Mouse (Mus musculus): ENCODE results near the gene Comp. TPM values are rescaled to one million over a fixed set of nuclear protein-coding genes. Genes with fewer than 3 reads are reported as not detected.
A peak's percentile ranks its signal among the peaks of the same experiment; 100 is the strongest.

Comp gene
- polyA plus RNA-seq, 1 experiment from 2014 or later: 0.11 TPM

- Histone ChIP-seq H3K27ac (ENCODE audit: low read depth, low read length) (no peak overlapping the region), H3K36me3 (ENCODE audit: control insufficient read depth, insufficient read depth, low read length) (peaks cover 3% of the 10 kb centered on the region; the same call in 1 of the 2 replicates), H3K4me1 (replicated peaks; ENCODE audit: control insufficient read depth, insufficient read depth, low read length) (peaks cover 15% of the 10 kb centered on the region), H3K9me3 (ENCODE audit: control insufficient read depth, low read length) (no peaks in the 10 kb centered on the region), H3K27me3 (ENCODE audit: control insufficient read depth, insufficient read depth, low read length) (no peaks in the 10 kb centered on the region), H3K4me2 (replicated peaks; ENCODE audit: low read depth, low read length) (no peak overlapping the region), H3K4me3 (ENCODE audit: low read depth, low read length) (no peak overlapping the region), H3K9ac (ENCODE audit: low read depth, low read length) (no peak overlapping the region)
- no peak for DNase-seq (ENCODE audit: low spot score)
- no peak for ATAC-seq (ENCODE audit: low FRiP score)
- WGBS: 76% methylated on average over 1 of the region's 1 CpGs
These were observed 25.4 kb upstream of the Comp start for GRCm38 (mm10) chr8:70347860-70348420.

DNA sequence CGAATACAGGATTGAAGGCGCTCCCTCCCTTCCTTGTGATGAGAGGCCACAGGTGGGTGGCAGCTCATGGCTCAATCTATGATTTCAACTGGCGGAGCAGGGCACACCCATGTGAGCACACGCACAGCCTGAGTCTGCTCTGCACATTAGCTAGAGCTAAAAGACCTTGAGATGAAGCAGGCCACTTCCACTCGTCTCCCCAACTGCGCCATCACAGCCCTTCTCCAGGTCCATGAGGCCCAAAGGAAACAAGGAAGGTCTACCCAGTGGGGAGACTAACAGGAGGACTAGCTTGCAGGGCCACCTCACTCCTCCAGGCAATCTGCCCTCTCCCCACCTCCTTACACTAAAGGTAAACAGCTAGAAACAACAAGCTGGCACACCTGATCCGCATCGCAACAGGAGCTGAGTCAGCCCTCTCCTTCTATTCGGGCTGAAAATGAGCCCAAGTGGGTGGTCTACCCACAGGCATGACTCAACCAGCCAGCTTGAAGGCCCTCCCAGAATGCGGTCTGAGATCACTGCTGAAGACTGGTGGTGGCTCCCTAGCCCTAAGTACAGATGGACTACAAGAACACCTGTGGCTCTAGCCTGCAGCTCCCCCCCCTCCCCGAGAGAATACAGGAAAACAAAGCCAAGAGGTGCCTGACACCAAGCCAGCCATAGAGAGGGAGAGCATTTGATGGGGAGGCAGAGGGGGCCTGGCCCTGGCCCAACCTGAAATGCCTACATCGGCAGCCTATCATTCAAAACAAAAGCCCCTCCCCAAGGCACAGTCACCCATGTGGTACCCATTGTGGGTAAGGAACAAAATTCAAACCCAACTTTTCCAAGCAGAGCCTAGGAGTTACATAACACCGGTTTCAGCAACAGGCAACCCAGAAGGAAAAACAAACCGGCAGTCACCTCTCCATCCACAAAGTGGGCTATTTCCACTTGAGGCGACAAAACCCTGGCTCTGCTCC lies 22.0 kb upstream of the Comp start:
- 60% methylated on average over 15 of the region's 15 CpGs for WGBS
- no peak overlapping the region for H3K27ac ChIP-seq (ENCODE audit: low read depth, low read length)

GRCm38 (mm10) chr8:70352000-70352384 lies 21.4 kb upstream of the Comp start:
- peaks cover 19% of the 10 kb centered on the region for H3K4me1 ChIP-seq (replicated peaks; ENCODE audit: control insufficient read depth, insufficient read depth, low read length)
- 27% methylated on average over 3 of the region's 3 CpGs for WGBS
- ATAC-seq (ENCODE audit: low FRiP score): no peak

More for the DNA sequence above, 22.0 kb upstream of the Comp start:
- H3K27me3 ChIP-seq (ENCODE audit: control insufficient read depth, insufficient read depth, low read length): no peaks in the 10 kb centered on the region
- H3K4me2 ChIP-seq (replicated peaks; ENCODE audit: low read depth, low read length): peak overlapping the region; percentile 65
- ATAC-seq (ENCODE audit: low FRiP score): no peak
- H3K4me3 ChIP-seq (ENCODE audit: low read depth, low read length): peak overlapping the region; percentile 96
- H3K9me3 ChIP-seq (ENCODE audit: control insufficient read depth, low read length): no peaks in the 10 kb centered on the region
- peak overlapping the region; percentile 93; the same call in 1 of the 2 replicates for H3K9ac ChIP-seq (ENCODE audit: low read depth, low read length)
- H3K36me3 ChIP-seq (ENCODE audit: control insufficient read depth, insufficient read depth, low read length): no peaks in the 10 kb centered on the region
- DNase-seq (ENCODE audit: low spot score): no peak
- peaks cover 19% of the 10 kb centered on the region for H3K4me1 ChIP-seq (replicated peaks; ENCODE audit: control insufficient read depth, insufficient read depth, low read length)

DNA sequence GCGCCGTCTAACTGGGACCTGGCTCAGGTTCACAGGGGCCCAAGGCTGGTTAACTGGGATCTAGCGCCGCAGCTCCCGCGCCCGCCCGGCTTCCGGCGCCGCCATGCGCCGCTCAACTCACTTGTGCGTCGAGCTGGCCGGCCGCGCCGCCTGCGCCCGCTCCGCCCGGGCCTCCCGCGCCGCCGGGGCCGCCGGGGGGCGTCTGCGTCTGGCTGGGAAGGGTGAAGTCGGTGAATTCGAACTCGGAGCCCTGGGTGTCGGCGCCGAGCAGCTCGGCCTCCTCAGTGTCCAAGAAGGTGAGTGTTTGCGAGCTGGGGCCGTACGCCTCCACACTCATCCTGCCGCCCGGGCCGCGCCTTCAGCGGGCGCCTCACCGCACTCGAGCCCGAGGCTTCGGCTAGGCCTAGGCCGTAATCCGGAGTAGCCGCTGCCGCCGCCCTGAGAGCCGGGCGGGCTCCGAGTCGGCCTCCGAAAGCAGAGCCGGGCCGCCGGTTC lies 20.7 kb upstream of the Comp start:
- Histone ChIP-seq H3K27ac (ENCODE audit: low read depth, low read length) (peak overlapping the region; percentile 80), H3K4me3 (ENCODE audit: low read depth, low read length) (peak overlapping the region; percentile 96), H3K9me3 (ENCODE audit: control insufficient read depth, low read length) (no peaks in the 10 kb centered on the region), H3K36me3 (ENCODE audit: control insufficient read depth, insufficient read depth, low read length) (no peaks in the 10 kb centered on the region), H3K4me1 (replicated peaks; ENCODE audit: control insufficient read depth, insufficient read depth, low read length) (peaks cover 19% of the 10 kb centered on the region), H3K9ac (ENCODE audit: low read depth, low read length) (peak overlapping the region; percentile 93), H3K4me2 (replicated peaks; ENCODE audit: low read depth, low read length) (peak overlapping the region; percentile 65), H3K27me3 (ENCODE audit: control insufficient read depth, insufficient read depth, low read length) (no peaks in the 10 kb centered on the region)
- peak; percentile 61 for DNase-seq (ENCODE audit: low spot score)
- WGBS: under 1% methylated on average over 42 of the region's 64 CpGs
- ATAC-seq (ENCODE audit: low FRiP score): peak; percentile 42

More at GRCm38 (mm10) chr8:70352000-70352384, 21.4 kb upstream of the Comp start:
- peak overlapping the region; percentile 96 for H3K4me3 ChIP-seq (ENCODE audit: low read depth, low read length)
- no peaks in the 10 kb centered on the region for H3K27me3 ChIP-seq (ENCODE audit: control insufficient read depth, insufficient read depth, low read length)
- no peak for DNase-seq (ENCODE audit: low spot score)
- peak overlapping the region; percentile 93 for H3K9ac ChIP-seq (ENCODE audit: low read depth, low read length)
- peak overlapping the region; percentile 65 for H3K4me2 ChIP-seq (replicated peaks; ENCODE audit: low read depth, low read length)
- no peak overlapping the region for H3K27ac ChIP-seq (ENCODE audit: low read depth, low read length)
- no peaks in the 10 kb centered on the region for H3K36me3 ChIP-seq (ENCODE audit: control insufficient read depth, insufficient read depth, low read length)
- no peaks in the 10 kb centered on the region for H3K9me3 ChIP-seq (ENCODE audit: control insufficient read depth, low read length)

DNA sequence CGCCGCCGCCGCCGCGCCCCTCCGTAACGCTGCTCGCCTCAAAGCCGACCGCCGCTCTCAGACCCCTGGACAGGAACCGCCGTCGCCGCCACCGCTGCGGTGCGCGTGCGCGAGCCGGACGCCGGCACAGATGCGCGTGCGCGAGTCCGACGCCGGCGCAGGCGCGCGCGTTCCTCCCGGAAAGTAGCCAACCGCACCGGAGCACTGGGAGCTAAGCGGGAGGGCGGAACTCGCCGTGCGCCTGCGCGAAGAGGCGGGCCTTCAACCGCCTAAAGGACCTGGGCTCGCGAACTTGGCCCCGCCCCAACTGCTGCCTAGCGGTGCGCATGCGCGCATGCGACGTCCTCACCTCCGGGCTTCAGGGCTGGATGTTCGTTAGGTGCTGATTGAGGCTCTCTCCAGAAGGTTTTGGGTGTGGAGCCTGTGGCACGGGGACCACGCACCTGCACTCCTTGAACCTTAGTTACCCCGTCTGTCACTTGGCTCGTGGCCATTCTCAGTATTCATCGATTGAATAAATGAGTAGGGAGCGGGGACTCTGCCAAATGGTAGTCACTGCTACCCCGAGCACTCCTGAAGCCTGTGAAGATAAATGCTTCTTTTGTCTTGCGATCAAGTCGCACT lies 20.1 kb upstream of the Comp start, which contains the start of gene Upf1:
TSS of gene Upf1 (minus strand) at position 85 of the 624 bp plus-strand sequence.
- peak within 1 kb of the TSS; percentile 65 for H3K4me2 ChIP-seq (replicated peaks; ENCODE audit: low read depth, low read length)
- peak; percentile 100 for DNase-seq (ENCODE audit: low spot score)
- under 1% methylated on average over 69 of the region's 69 CpGs for WGBS
- H3K27ac ChIP-seq (ENCODE audit: low read depth, low read length): peak within 1 kb of the TSS; percentile 80
- ATAC-seq (ENCODE audit: low FRiP score): peak; percentile 94
- no peaks in the 10 kb centered on the region for H3K9me3 ChIP-seq (ENCODE audit: control insufficient read depth, low read length)
- no peaks in the 10 kb centered on the region for H3K36me3 ChIP-seq (ENCODE audit: control insufficient read depth, insufficient read depth, low read length)
- H3K4me1 ChIP-seq (replicated peaks; ENCODE audit: control insufficient read depth, insufficient read depth, low read length): peaks cover 19% of the 10 kb centered on the region
- no peaks in the 10 kb centered on the region for H3K27me3 ChIP-seq (ENCODE audit: control insufficient read depth, insufficient read depth, low read length)
- H3K4me3 ChIP-seq (ENCODE audit: low read depth, low read length): peak within 1 kb of the TSS; percentile 96
- peak within 1 kb of the TSS; percentile 93 for H3K9ac ChIP-seq (ENCODE audit: low read depth, low read length)

DNA sequence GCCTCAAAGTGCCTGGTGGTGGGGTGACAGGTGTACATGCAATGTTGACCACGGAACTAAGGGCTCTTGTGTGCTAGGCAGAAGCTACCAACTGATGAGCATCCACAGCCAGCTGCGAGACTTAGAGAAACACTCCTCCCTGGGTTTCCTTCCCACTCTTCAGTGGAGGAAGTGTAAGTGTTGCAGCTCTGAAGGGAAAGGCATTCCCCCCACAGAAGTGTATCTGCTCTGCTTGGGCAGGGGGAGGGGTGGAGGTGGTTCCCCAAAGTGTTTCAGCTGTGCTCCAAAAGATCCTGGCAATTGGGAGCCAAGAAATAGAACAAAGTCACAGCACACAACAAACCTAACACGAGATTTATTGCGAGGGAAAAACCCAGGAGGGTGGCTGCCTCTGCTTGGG lies 19.4 kb upstream of the Comp start:
- Histone ChIP-seq H3K9me3 (ENCODE audit: control insufficient read depth, low read length) (no peaks in the 10 kb centered on the region), H3K4me1 (replicated peaks; ENCODE audit: control insufficient read depth, insufficient read depth, low read length) (peaks cover 19% of the 10 kb centered on the region), H3K4me2 (replicated peaks; ENCODE audit: low read depth, low read length) (peak overlapping the region; percentile 52), H3K27ac (ENCODE audit: low read depth, low read length) (peak overlapping the region; percentile 37; the same call in 1 of the 2 replicates), H3K36me3 (ENCODE audit: control insufficient read depth, insufficient read depth, low read length) (no peaks in the 10 kb centered on the region), H3K4me3 (ENCODE audit: low read depth, low read length) (peak overlapping the region; percentile 96), H3K27me3 (ENCODE audit: control insufficient read depth, insufficient read depth, low read length) (no peaks in the 10 kb centered on the region), H3K9ac (ENCODE audit: low read depth, low read length) (peak overlapping the region; percentile 49; the same call in 1 of the 2 replicates)
- ATAC-seq (ENCODE audit: low FRiP score) (no peak), DNase-seq (ENCODE audit: low spot score) (no peak)
- WGBS: 66% methylated on average over 4 of the region's 4 CpGs

DNA sequence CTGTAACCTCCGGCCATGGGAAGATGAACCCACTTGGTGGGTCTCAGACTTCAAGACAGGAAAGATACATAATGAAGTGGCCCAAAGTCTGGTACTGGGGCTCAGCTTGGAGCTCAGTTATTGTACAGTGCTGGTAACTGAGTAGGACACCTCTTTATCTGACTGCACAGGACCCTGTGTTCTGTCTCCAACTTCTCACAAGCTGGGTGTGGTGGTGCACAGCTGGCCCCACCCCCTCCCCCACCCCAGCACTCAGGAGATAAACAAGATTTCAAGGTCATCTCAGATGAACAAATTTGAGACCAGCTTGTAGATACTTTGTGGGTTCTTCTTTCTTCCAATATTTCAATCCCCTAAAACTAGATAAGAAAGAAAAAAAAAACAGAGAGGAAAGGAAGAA lies 17.2 kb upstream of the Comp start:
- WGBS: 92% methylated on average over 1 of the region's 1 CpGs
- peaks cover 13% of the 10 kb centered on the region for H3K4me1 ChIP-seq (replicated peaks; ENCODE audit: control insufficient read depth, insufficient read depth, low read length)
- DNase-seq (ENCODE audit: low spot score) (no peak), ATAC-seq (ENCODE audit: low FRiP score) (no peak)
- no peak overlapping the region for H3K27ac ChIP-seq (ENCODE audit: low read depth, low read length)
- H3K27me3 ChIP-seq (ENCODE audit: control insufficient read depth, insufficient read depth, low read length): no peaks in the 10 kb centered on the region
- H3K4me2 ChIP-seq (replicated peaks; ENCODE audit: low read depth, low read length): no peak overlapping the region
- no peak overlapping the region for H3K4me3 ChIP-seq (ENCODE audit: low read depth, low read length)
- no peaks in the 10 kb centered on the region for H3K36me3 ChIP-seq (ENCODE audit: control insufficient read depth, insufficient read depth, low read length)
- H3K9ac ChIP-seq (ENCODE audit: low read depth, low read length): no peak overlapping the region
- no peaks in the 10 kb centered on the region for H3K9me3 ChIP-seq (ENCODE audit: control insufficient read depth, low read length)

DNA sequence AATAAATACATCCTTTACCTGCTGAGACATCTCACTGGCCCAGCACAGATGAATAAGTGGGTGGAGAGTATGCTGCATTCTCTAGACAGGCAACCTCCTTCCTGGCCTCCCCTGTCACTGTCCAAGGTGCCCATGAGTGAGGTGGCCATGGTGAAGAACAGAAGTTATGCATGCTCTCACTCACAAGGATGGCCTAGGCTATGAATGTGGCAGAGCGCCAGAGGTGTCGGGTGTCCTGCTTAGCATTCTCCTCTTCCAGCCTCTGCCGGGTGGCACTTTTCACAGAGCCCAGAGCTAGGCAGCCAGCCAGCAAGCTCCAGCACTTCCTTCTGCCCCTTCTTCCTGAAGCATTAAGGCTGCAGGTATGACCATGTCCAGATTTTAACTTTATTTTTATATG lies 13.9 kb upstream of the Comp start:
- Histone ChIP-seq H3K27me3 (ENCODE audit: control insufficient read depth, insufficient read depth, low read length) (no peaks in the 10 kb centered on the region), H3K9me3 (ENCODE audit: control insufficient read depth, low read length) (no peaks in the 10 kb centered on the region), H3K4me1 (replicated peaks; ENCODE audit: control insufficient read depth, insufficient read depth, low read length) (no peaks in the 10 kb centered on the region), H3K36me3 (ENCODE audit: control insufficient read depth, insufficient read depth, low read length) (no peaks in the 10 kb centered on the region), H3K27ac (ENCODE audit: low read depth, low read length) (no peak overlapping the region), H3K4me2 (replicated peaks; ENCODE audit: low read depth, low read length) (no peak overlapping the region), H3K4me3 (ENCODE audit: low read depth, low read length) (no peak overlapping the region), H3K9ac (ENCODE audit: low read depth, low read length) (no peak overlapping the region)
- 45% methylated on average over 3 of the region's 3 CpGs for WGBS
- ATAC-seq (ENCODE audit: low FRiP score) (no peak), DNase-seq (ENCODE audit: low spot score) (no peak)

Measured in hindbrain, embryonic 11.5 days (tissue).